Mouse (Mus musculus) stomach, embryonic 16.5 days (tissue): ENCODE measurements around the gene Gm5890. TPM values are rescaled to one million over a fixed set of nuclear protein-coding genes. Genes with fewer than 3 reads are reported as not detected.
"Not testable (repeated sequence)": the region's sequence is repeated elsewhere in the genome, so short reads cannot be mapped to it uniquely, and the experiment has no call there.

ENCODE experiments used
- ATAC-seq: fragments of 200-750 bp; cut with Nextera tagmentation; 2 replicates; pipeline ENCODE4 v1.8.0; 2017; ENCODE audit warnings: moderate number of reproducible peaks, moderate TSS enrichment; ENCODE audit not compliant: insufficient read depth, low FRiP score
- H3K27ac ChIP-seq: fragments of 300-500 bp; sonication (generic); 2 replicates; pipeline ENCODE4 v1.5.1; 2014; ENCODE audit warnings: low read length
- H3K27me3 ChIP-seq: fragments of 300-500 bp; sonication (generic); 2 replicates; pipeline ENCODE4 v1.6.1; 2014; ENCODE audit warnings: low read length, control low read depth, mixed read lengths; ENCODE audit not compliant: control insufficient read depth, insufficient read depth
- H3K36me3 ChIP-seq: fragments of 300-500 bp; sonication (generic); 2 replicates; pipeline ENCODE4 v1.6.1; 2014; ENCODE audit warnings: low read length; ENCODE audit not compliant: control insufficient read depth, insufficient read depth
- H3K4me1 ChIP-seq: fragments of 300-500 bp; sonication (generic); 2 replicates; pipeline ENCODE4 v1.6.1; 2014; ENCODE audit warnings: low read length, control low read depth, mixed read lengths; ENCODE audit not compliant: control insufficient read depth, insufficient read depth
- H3K4me2 ChIP-seq: fragments of 300-500 bp; sonication (generic); 2 replicates; pipeline ENCODE4 v1.6.1; 2014; ENCODE audit warnings: low read depth, low read length, mixed read lengths
- H3K4me3 ChIP-seq: fragments of 300-500 bp; sonication (generic); replicated peaks from 2 replicates; pipeline ENCODE4 v1.5.1; 2014; ENCODE audit warnings: mild to moderate bottlenecking, low read length
- H3K9ac ChIP-seq: fragments of 300-500 bp; sonication (generic); 2 replicates; pipeline ENCODE4 v1.6.1; 2014; ENCODE audit warnings: low read length
- H3K9me3 ChIP-seq: fragments of 300-500 bp; sonication (generic); replicated peaks from 2 replicates; pipeline ENCODE4 v1.6.1; 2016; ENCODE audit warnings: low read length, control low read depth; ENCODE audit not compliant: control insufficient read depth
- WGBS: fragments of 180-500 bp; shearing (Covaris S2); extraction: QIAGEN DNeasy Blood & Tissue Kit; methylation state at CpG from one replicate; pipeline ENCODE4 v1.1.7; 2014; 5-methylcytosine and 5-hydroxymethylcytosine counted together
- polyA plus RNA-seq: library from polyadenylated mRNA; unstranded; fragments of >200 nt; fragmentation: Nextera tagmentation; extraction: Ambion mirVana; gene quantifications from 2 replicates; pipeline ENCODE4 v1.2.1, GENCODE M21; 2015

Gm5890 gene
- polyA plus RNA-seq, result not detected in 2 replicates

DNA sequence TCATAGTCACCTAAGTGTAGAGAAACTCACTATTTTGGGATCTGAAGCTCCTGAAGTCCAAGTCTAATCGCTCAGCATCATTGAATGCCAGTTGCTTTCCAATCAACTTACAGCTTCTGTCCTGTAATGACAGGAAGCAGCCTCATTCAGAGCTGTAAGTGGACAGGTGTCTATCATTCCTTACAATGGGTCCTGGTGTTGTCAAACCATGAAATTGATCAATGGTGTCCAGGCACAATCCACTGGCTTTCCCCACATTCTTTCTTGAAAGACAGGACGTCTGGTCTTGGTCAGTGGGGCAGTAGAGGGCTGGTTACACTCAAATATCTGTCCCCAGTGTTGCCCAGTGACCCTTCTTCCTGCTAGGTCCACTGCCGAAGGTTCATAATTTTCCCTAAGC, at the start of gene Gm5890:
Gm5890 (minus strand) TSS at position 101 of the 400 bp plus-strand sequence.
- H3K9me3 ChIP-seq, H3K4me2 ChIP-seq, ATAC-seq, H3K27me3 ChIP-seq, H3K4me3 ChIP-seq, H3K36me3 ChIP-seq, H3K9ac ChIP-seq, H3K27ac ChIP-seq, H3K4me1 ChIP-seq: not testable (repeated sequence)
- WGBS, result no CpG with 5 or more reads among the region's 3 CpGs

DNA sequence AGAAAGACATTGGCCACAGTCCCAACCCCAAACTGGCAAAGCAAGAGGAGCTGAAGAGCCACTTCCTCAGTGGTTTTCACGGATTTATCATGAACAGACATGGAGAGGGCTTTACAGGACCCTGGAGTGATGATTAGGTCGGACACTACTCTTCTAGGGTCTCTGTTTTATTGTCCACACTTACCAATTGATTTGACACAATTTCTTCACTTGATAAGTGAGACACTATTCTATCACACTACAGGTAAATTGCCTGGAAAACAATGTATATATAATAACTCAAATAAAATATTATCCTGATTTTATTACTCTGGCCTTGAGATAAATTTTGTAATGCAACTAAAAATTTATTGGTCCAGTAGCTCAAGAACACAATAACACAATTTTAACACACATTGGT, 28.9 kb downstream of the Gm5890 start, which contains the start of gene Gm4498:
Gm4498 (minus strand) TSS at position 101 of the 400 bp plus-strand sequence.
- ATAC-seq, result not testable (repeated sequence)

More for the DNA sequence above, 28.9 kb downstream of the Gm5890 start, which contains the start of gene Gm4498:
- not testable (repeated sequence) for H3K4me3 ChIP-seq, H3K9ac ChIP-seq, H3K27ac ChIP-seq, H3K4me2 ChIP-seq, H3K4me1 ChIP-seq, H3K27me3 ChIP-seq, H3K9me3 ChIP-seq, H3K36me3 ChIP-seq
- WGBS, result no CpG with 5 or more reads among the region's 2 CpGs

Other genes starting within 250 kb of the Gm5890 start
- gene Vmn1r91, start 163.2 kb downstream of the Gm5890 start, polyA plus RNA-seq, result not detected in 2 replicates
- gene Gm16442, start 140.3 kb downstream of the Gm5890 start, polyA plus RNA-seq, result not detected in 2 replicates
- gene Vmn1r93, start 123.7 kb downstream of the Gm5890 start, polyA plus RNA-seq, result not detected in 2 replicates
- not detected in 2 replicates for gene Vmn1r94, start 94.5 kb downstream of the Gm5890 start, polyA plus RNA-seq
- not detected in 2 replicates for gene Vmn1r95, start 69.1 kb downstream of the Gm5890 start, polyA plus RNA-seq
- not detected in 2 replicates for gene Gm6164, start 57.2 kb downstream of the Gm5890 start, polyA plus RNA-seq
- gene Gm4498, start 29.0 kb downstream of the Gm5890 start, polyA plus RNA-seq, result not detected in 2 replicates
- not detected in 2 replicates for gene Gm4133, start 71.2 kb upstream of the Gm5890 start, polyA plus RNA-seq
- gene Gm5728, start 112.6 kb upstream of the Gm5890 start, polyA plus RNA-seq, result not detected in 2 replicates
- not detected in 2 replicates for gene Vmn1r100, start 155.1 kb upstream of the Gm5890 start, polyA plus RNA-seq
- not detected in 2 replicates for gene Vmn1r101, start 179.8 kb upstream of the Gm5890 start, polyA plus RNA-seq
- gene Gm10670, start 212.1 kb upstream of the Gm5890 start, polyA plus RNA-seq, result not detected in 2 replicates
- not detected in 2 replicates for gene Vmn1r103, start 247.7 kb upstream of the Gm5890 start, polyA plus RNA-seq